Mouse (Mus musculus) neural tube, embryonic 15.5 days (tissue): ENCODE data around the gene Crtc1. TPM values are rescaled to one million over a fixed set of nuclear protein-coding genes. Genes with fewer than 3 reads are reported as not detected.

ENCODE experiments used
- ATAC-seq: fragments of 200-750 bp; cut with Nextera tagmentation; 2 replicates; pipeline ENCODE4 v1.8.0; 2017; ENCODE audit warnings: mild to moderate bottlenecking, moderate TSS enrichment, moderate library complexity; ENCODE audit not compliant: low FRiP score
- H3K27ac ChIP-seq: fragments of 300-500 bp; sonication (generic); replicated peaks from 2 replicates; pipeline ENCODE4 v1.5.1; 2015; ENCODE audit warnings: mild to moderate bottlenecking, inconsistent platforms
- H3K27me3 ChIP-seq: fragments of 300-500 bp; sonication (generic); replicated peaks from 2 replicates; pipeline ENCODE4 v1.6.1; 2015; ENCODE audit warnings: inconsistent platforms
- H3K36me3 ChIP-seq: fragments of 300-500 bp; sonication (generic); 2 replicates; pipeline ENCODE4 v1.6.1; 2015; ENCODE audit warnings: inconsistent platforms
- H3K4me1 ChIP-seq: fragments of 300-500 bp; sonication (generic); 2 replicates; pipeline ENCODE4 v1.6.1; 2015; ENCODE audit warnings: inconsistent platforms
- H3K4me2 ChIP-seq: fragments of 300-500 bp; sonication (generic); 2 replicates; pipeline ENCODE4 v1.6.1; 2015; ENCODE audit warnings: inconsistent platforms, mild to moderate bottlenecking, moderate library complexity
- H3K4me3 ChIP-seq: fragments of 300-500 bp; sonication (generic); replicated peaks from 2 replicates; pipeline ENCODE4 v1.5.1; 2015; ENCODE audit warnings: mild to moderate bottlenecking, inconsistent platforms
- H3K9ac ChIP-seq: fragments of 300-500 bp; sonication (generic); replicated peaks from 2 replicates; pipeline ENCODE4 v1.6.1; 2015; ENCODE audit warnings: mild to moderate bottlenecking, inconsistent platforms
- H3K9me3 ChIP-seq: fragments of 300-500 bp; sonication (generic); replicated peaks from 2 replicates; pipeline ENCODE4 v1.6.1; 2016; ENCODE audit warnings: inconsistent platforms
- WGBS: fragments of 180-500 bp; shearing (Covaris S2); methylation state at CpG from one replicate; pipeline ENCODE4 v1.1.7; 2015; ENCODE audit warnings: mixed read lengths; 5-methylcytosine and 5-hydroxymethylcytosine counted together
- polyA plus RNA-seq: library from polyadenylated mRNA; unstranded; fragments of >200 nt; fragmentation: Nextera tagmentation; extraction: Ambion mirVana; gene quantifications from 2 replicates; pipeline ENCODE4 v1.2.1, GENCODE M21; 2015

The Crtc1 gene
- polyA plus RNA-seq, 1 experiment from 2014 or later: 45.6 TPM

GRCm38 (mm10) chr8:70405189-70405588 lies 34.2 kb downstream of the Crtc1 start:
- no peak for ATAC-seq
- no peaks in the 10 kb centered on the region for H3K9me3 ChIP-seq
- H3K9ac ChIP-seq: no peak overlapping the region
- no peak overlapping the region for H3K27ac ChIP-seq
- no peak overlapping the region for H3K4me3 ChIP-seq
- H3K27me3 ChIP-seq: no peaks in the 10 kb centered on the region
- H3K4me2 ChIP-seq: no peak overlapping the region
- H3K36me3 ChIP-seq: peaks cover 29% of the 10 kb centered on the region
- WGBS: 62% methylated on average over 7 of the region's 7 CpGs
- H3K4me1 ChIP-seq: peaks cover 29% of the 10 kb centered on the region

GRCm38 (mm10) chr8:70404212-70404611 lies 35.2 kb downstream of the Crtc1 start:
- H3K27ac ChIP-seq: no peak overlapping the region
- H3K4me3 ChIP-seq: no peak overlapping the region
- no peaks in the 10 kb centered on the region for H3K27me3 ChIP-seq
- peaks cover 34% of the 10 kb centered on the region for H3K36me3 ChIP-seq
- H3K9ac ChIP-seq: no peak overlapping the region
- H3K9me3 ChIP-seq: no peaks in the 10 kb centered on the region
- no peak for ATAC-seq
- H3K4me1 ChIP-seq: peaks cover 23% of the 10 kb centered on the region
- WGBS: 94% methylated on average over 3 of the region's 3 CpGs
- no peak overlapping the region for H3K4me2 ChIP-seq

GRCm38 (mm10) chr8:70397611-70398563 lies 41.5 kb downstream of the Crtc1 start:
- 86% methylated on average over 16 of the region's 16 CpGs for WGBS
- no peaks in the 10 kb centered on the region for H3K4me1 ChIP-seq
- no peaks in the 10 kb centered on the region for H3K9me3 ChIP-seq
- H3K4me2 ChIP-seq: no peak overlapping the region
- peaks cover 46% of the 10 kb centered on the region for H3K36me3 ChIP-seq
- H3K4me3 ChIP-seq: no peak overlapping the region
- no peak overlapping the region for H3K9ac ChIP-seq
- no peak for ATAC-seq
- no peak overlapping the region for H3K27ac ChIP-seq
- no peaks in the 10 kb centered on the region for H3K27me3 ChIP-seq

DNA sequence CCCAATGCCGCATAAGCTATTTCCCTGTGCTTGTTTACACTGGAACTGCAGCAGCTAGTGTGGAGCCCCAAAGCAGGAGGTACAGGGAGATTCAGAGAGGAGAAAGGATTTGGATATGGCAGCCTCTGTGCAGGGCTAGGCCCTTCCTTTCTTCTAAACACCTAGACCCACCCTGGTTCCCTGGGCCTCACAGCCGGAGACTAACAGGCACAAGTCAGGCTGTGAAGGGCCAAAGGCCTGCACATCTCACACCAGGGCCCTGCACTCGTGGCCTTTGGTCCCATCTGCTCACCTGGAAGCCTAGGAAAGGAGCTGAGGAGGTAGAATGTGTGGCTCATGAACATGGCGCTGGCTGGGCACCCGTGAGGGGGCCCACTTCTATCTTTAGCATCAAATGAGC lies 43.2 kb downstream of the Crtc1 start:
- Histone ChIP-seq H3K4me2 (no peak overlapping the region), H3K9me3 (no peaks in the 10 kb centered on the region), H3K27ac (0 out of 2 replicates have a peak overlapping the region, but pooled peaks have one; percentile 5), H3K36me3 (peaks cover 46% of the 10 kb centered on the region), H3K27me3 (no peaks in the 10 kb centered on the region), H3K9ac (no peak overlapping the region), H3K4me1 (no peaks in the 10 kb centered on the region), H3K4me3 (no peak overlapping the region)
- WGBS: 85% methylated on average over 5 of the region's 5 CpGs
- ATAC-seq: no peak

DNA sequence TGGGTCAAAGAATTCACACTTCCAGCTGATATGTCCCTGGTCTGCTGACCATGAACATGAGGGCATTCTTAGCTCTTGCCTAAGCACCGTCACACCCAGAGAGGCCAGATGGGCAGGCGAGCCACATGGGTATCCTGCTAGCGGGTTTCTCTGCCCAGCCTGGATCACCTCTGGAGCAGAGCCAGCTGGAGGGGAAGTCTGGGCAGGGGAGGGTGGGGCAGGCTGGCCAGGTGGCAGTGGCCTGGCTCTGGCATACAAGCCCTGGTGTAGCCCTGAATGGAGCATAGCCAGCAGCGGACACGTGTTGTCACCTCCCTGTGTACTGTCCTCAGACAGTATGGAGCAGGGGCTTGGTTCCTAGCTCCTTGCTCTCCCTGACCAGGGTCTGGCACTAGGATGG lies 43.7 kb downstream of the Crtc1 start:
- 66% methylated on average over 5 of the region's 5 CpGs for WGBS
- Histone ChIP-seq H3K4me3 (no peak overlapping the region), H3K36me3 (peaks cover 48% of the 10 kb centered on the region), H3K27ac (no peak overlapping the region), H3K9ac (no peak overlapping the region), H3K4me1 (no peaks in the 10 kb centered on the region), H3K27me3 (no peaks in the 10 kb centered on the region), H3K4me2 (no peak overlapping the region), H3K9me3 (no peaks in the 10 kb centered on the region)
- ATAC-seq: no peak

DNA sequence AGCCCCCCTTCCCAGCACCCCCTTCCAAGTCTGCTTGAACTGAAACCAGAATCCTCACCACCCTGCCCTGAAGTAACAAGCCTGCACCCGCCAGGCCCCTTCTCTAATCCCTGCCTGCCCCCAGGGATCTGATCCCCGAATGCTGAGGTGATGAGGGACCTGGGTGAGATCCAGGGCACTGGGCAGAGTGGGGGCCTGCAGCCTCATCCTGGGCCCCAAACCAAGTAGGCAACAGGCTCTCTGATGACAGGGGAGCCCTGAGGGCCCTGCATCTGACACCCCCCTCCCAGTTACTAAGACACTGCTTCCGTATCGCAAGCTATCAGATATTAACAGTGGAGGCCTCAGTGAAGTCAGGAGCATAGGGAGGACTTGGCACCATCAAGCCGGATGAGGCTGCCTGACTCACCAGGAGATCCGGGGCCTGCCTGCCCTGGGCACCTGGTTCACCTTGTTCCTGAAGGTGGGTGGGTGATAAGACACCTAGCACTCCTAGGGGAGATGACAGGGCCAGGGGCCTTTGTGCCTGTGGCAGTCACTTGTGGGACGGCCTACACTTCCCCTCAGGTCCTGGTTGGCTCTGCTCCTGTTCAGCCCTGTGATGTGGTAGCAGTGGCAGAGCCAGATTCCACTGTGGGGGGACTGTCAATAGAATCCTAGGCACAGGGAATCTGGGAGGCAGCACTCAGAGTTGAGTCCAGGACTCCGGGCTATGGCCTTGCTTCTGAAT lies 44.9 kb downstream of the Crtc1 start:
- 93% methylated on average over 8 of the region's 8 CpGs for WGBS
- no peaks in the 10 kb centered on the region for H3K27me3 ChIP-seq
- no peak overlapping the region for H3K27ac ChIP-seq
- H3K4me2 ChIP-seq: no peak overlapping the region
- no peak for ATAC-seq
- no peaks in the 10 kb centered on the region for H3K4me1 ChIP-seq
- H3K9me3 ChIP-seq: no peaks in the 10 kb centered on the region
- peaks cover 45% of the 10 kb centered on the region for H3K36me3 ChIP-seq
- no peak overlapping the region for H3K9ac ChIP-seq
- H3K4me3 ChIP-seq: no peak overlapping the region

DNA sequence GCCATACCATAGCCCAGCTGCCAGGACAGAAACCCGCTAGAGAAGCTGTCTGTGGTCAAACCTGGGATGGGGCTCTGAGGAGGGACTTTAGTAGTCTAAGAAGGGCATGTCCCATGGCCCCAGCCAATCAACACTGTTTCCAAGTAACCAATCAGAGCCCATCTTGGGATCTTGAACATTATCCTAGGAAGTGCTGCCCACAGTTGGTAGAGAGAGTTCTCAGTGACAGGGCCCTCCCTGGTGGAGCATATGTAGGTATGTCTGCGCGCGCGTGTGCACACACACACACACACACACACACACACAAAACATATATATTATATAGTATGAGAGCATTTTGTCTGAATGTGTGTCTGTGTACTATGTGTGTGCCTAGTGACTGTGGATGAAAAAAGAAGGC lies 46.3 kb downstream of the Crtc1 start:
- Histone ChIP-seq H3K36me3 (peaks cover 50% of the 10 kb centered on the region), H3K4me1 (no peaks in the 10 kb centered on the region), H3K9me3 (no peaks in the 10 kb centered on the region), H3K4me3 (no peak overlapping the region), H3K4me2 (no peak overlapping the region), H3K27me3 (no peaks in the 10 kb centered on the region), H3K27ac (no peak overlapping the region), H3K9ac (no peak overlapping the region)
- 79% methylated on average over 5 of the region's 5 CpGs for WGBS
- no peak for ATAC-seq

- Histone ChIP-seq H3K9me3 (no peaks in the 10 kb centered on the region), H3K4me2 (no peak overlapping the region), H3K9ac (no peak overlapping the region), H3K4me1 (no peaks in the 10 kb centered on the region), H3K27me3 (no peaks in the 10 kb centered on the region), H3K27ac (no peak overlapping the region), H3K36me3 (peaks cover 70% of the 10 kb centered on the region), H3K4me3 (no peak overlapping the region)
- WGBS: 93% methylated on average over 2 of the region's 2 CpGs
- ATAC-seq: no peak
Observed at GRCm38 (mm10) chr8:70389678-70390077, 49.7 kb downstream of the Crtc1 start.

DNA sequence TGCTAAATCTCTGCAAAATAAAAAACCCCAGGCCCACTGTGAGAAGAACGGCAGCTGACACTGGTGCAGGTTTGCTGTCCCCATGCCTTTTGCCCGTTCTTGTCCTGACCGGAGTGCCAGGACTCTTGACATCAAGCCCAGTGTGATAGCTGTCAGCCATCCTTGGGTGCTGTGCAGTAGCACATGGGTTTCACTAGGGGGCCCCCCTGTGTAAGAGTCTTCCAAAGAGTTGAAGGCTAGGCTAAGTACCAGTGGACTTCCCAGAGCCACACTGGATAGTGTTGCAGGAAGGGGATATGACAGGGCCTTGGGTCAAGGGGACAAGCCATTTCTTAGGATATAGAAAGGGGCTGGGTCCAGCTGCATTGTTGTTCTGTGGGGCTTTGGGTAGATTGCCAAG lies 56.1 kb downstream of the Crtc1 start:
- Histone ChIP-seq H3K4me1 (no peaks in the 10 kb centered on the region), H3K27me3 (peaks cover 24% of the 10 kb centered on the region), H3K4me2 (no peak overlapping the region), H3K27ac (no peak overlapping the region), H3K9me3 (no peaks in the 10 kb centered on the region), H3K4me3 (no peak overlapping the region), H3K9ac (no peak overlapping the region), H3K36me3 (peaks cover 33% of the 10 kb centered on the region)
- 0 out of 2 replicates have a peak, but pooled peaks have one; percentile 29 for ATAC-seq
- WGBS: 58% methylated on average over 3 of the region's 3 CpGs

- 0 out of 2 replicates have a peak, but pooled peaks cover 4% of the 10 kb centered on the region for H3K36me3 ChIP-seq
- no peak overlapping the region for H3K9ac ChIP-seq
- H3K4me2 ChIP-seq: no peak overlapping the region
- peaks cover 56% of the 10 kb centered on the region for H3K27me3 ChIP-seq
- peaks cover 16% of the 10 kb centered on the region for H3K4me1 ChIP-seq
- ATAC-seq: no peak
- WGBS: 83% methylated on average over 12 of the region's 12 CpGs
- no peak overlapping the region for H3K4me3 ChIP-seq
- H3K9me3 ChIP-seq: no peaks in the 10 kb centered on the region
- no peak overlapping the region for H3K27ac ChIP-seq
Observed at GRCm38 (mm10) chr8:70380069-70380468, 59.3 kb downstream of the Crtc1 start.

DNA sequence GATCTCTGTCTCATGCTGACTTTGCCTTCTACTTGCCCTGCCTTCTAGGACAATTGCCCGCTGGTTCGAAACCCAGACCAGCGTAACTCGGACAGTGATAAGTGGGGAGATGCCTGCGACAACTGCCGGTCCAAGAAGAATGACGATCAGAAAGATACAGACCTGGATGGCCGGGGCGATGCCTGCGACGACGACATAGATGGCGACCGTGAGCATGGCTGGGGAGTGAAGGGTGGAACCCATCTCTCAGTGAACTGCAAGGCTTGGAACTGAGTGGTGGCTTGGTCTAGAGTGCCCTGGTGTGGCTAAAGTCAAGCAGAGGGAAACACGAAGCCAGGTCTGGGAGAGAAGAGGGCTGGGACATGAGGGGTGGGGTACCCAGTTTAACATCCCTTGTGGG lies 62.3 kb downstream of the Crtc1 start:
- Histone ChIP-seq H3K27ac (no peak overlapping the region), H3K4me1 (peaks cover 35% of the 10 kb centered on the region), H3K36me3 (no peaks in the 10 kb centered on the region), H3K9me3 (no peaks in the 10 kb centered on the region), H3K27me3 (peaks cover 81% of the 10 kb centered on the region), H3K4me2 (no peak overlapping the region), H3K9ac (no peak overlapping the region), H3K4me3 (no peak overlapping the region)
- no peak for ATAC-seq
- WGBS: 15% methylated on average over 15 of the region's 15 CpGs
